Mouse (Mus musculus): ENCODE results near the gene Efnb2. TPM values are rescaled to one million over a fixed set of nuclear protein-coding genes. Genes with fewer than 3 reads are reported as not detected.

Efnb2 gene
- polyA plus RNA-seq, 1 experiment = 12.4 TPM

- Histone ChIP-seq H3K36me3 (ENCODE audit: control insufficient read depth, insufficient read depth, low read length) (peaks cover 1% of the 10 kb centered on the region; the same call in 1 of the 2 replicates), H3K4me1 (ENCODE audit: control insufficient read depth, insufficient read depth, insufficient read length) (no peaks in the 10 kb centered on the region; the same call in 1 of the 2 replicates), H3K27ac (ENCODE audit: insufficient read depth, low read length) (no peak overlapping the region), H3K4me3 (ENCODE audit: extremely low read depth, insufficient read depth, insufficient read length) (no peak overlapping the region), H3K27me3 (ENCODE audit: control insufficient read depth, insufficient read depth, low read length) (no peaks in the 10 kb centered on the region)
- no peak for TF ChIP-seq POLR2A (IDR thresholded peaks at IDR 0.05; ENCODE audit: low read depth, low read length)
- no peak for TF ChIP-seq CTCF (IDR thresholded peaks at IDR 0.05; ENCODE audit: extremely low read depth, insufficient read depth, insufficient read length, insufficient replicate concordance)
- WGBS = 87% methylated on average over 19 of the region's 19 CpGs
- DNase-seq (ENCODE audit: low read depth in 1 of 2, low spot score in 2 of 2) = no peak
Observed at GRCm38 (mm10) chr8:8619221-8620194, 41.5 kb downstream of the Efnb2 start.

GRCm38 (mm10) chr8:8613844-8614243 lies 47.2 kb downstream of the Efnb2 start:
- no peak for TF ChIP-seq CTCF (IDR thresholded peaks at IDR 0.05; ENCODE audit: extremely low read depth, insufficient read depth, insufficient read length, insufficient replicate concordance)
- TF ChIP-seq POLR2A (IDR thresholded peaks at IDR 0.05; ENCODE audit: low read depth, low read length) = no peak
- WGBS = 79% methylated on average over 1 of the region's 1 CpGs

GRCm38 (mm10) chr8:8611928-8612327 lies 49.1 kb downstream of the Efnb2 start:
- no peak overlapping the region for H3K4me3 ChIP-seq (ENCODE audit: extremely low read depth, insufficient read depth, insufficient read length)
- 83% methylated on average over 4 of the region's 4 CpGs for WGBS
- DNase-seq (ENCODE audit: low read depth in 1 of 2, low spot score in 2 of 2) = no peak
- H3K27ac ChIP-seq (ENCODE audit: insufficient read depth, low read length) = no peak overlapping the region
- H3K36me3 ChIP-seq (ENCODE audit: control insufficient read depth, insufficient read depth, low read length) = no peaks in the 10 kb centered on the region
- no peaks in the 10 kb centered on the region for H3K4me1 ChIP-seq (ENCODE audit: control insufficient read depth, insufficient read depth, insufficient read length)
- H3K27me3 ChIP-seq (ENCODE audit: control insufficient read depth, insufficient read depth, low read length) = no peaks in the 10 kb centered on the region
- TF ChIP-seq POLR2A (IDR thresholded peaks at IDR 0.05; ENCODE audit: low read depth, low read length) = no peak
- TF ChIP-seq CTCF (IDR thresholded peaks at IDR 0.05; ENCODE audit: extremely low read depth, insufficient read depth, insufficient read length, insufficient replicate concordance) = no peak

More at GRCm38 (mm10) chr8:8613844-8614243, 47.2 kb downstream of the Efnb2 start:
- H3K27me3 ChIP-seq (ENCODE audit: control insufficient read depth, insufficient read depth, low read length) = no peaks in the 10 kb centered on the region
- DNase-seq (ENCODE audit: low read depth in 1 of 2, low spot score in 2 of 2) = no peak
- H3K4me1 ChIP-seq (ENCODE audit: control insufficient read depth, insufficient read depth, insufficient read length) = no peaks in the 10 kb centered on the region
- no peak overlapping the region for H3K4me3 ChIP-seq (ENCODE audit: extremely low read depth, insufficient read depth, insufficient read length)
- no peak overlapping the region for H3K27ac ChIP-seq (ENCODE audit: insufficient read depth, low read length)
- H3K36me3 ChIP-seq (ENCODE audit: control insufficient read depth, insufficient read depth, low read length) = no peaks in the 10 kb centered on the region

GRCm38 (mm10) chr8:8609791-8610190 lies 51.3 kb downstream of the Efnb2 start:
- H3K4me1 ChIP-seq (ENCODE audit: control insufficient read depth, insufficient read depth, insufficient read length) = no peaks in the 10 kb centered on the region
- no peak overlapping the region for H3K4me3 ChIP-seq (ENCODE audit: extremely low read depth, insufficient read depth, insufficient read length)
- H3K27me3 ChIP-seq (ENCODE audit: control insufficient read depth, insufficient read depth, low read length) = no peaks in the 10 kb centered on the region
- no peak for DNase-seq (ENCODE audit: low read depth in 1 of 2, low spot score in 2 of 2)
- no peak overlapping the region for H3K27ac ChIP-seq (ENCODE audit: insufficient read depth, low read length)
- H3K36me3 ChIP-seq (ENCODE audit: control insufficient read depth, insufficient read depth, low read length) = no peaks in the 10 kb centered on the region
- no peak for TF ChIP-seq POLR2A (IDR thresholded peaks at IDR 0.05; ENCODE audit: low read depth, low read length)
- no peak for TF ChIP-seq CTCF (IDR thresholded peaks at IDR 0.05; ENCODE audit: extremely low read depth, insufficient read depth, insufficient read length, insufficient replicate concordance)
- 66% methylated on average over 7 of the region's 7 CpGs for WGBS

GRCm38 (mm10) chr8:8609141-8609540 lies 51.9 kb downstream of the Efnb2 start:
- no peak overlapping the region for H3K27ac ChIP-seq (ENCODE audit: insufficient read depth, low read length)
- DNase-seq (ENCODE audit: low read depth in 1 of 2, low spot score in 2 of 2) = no peak
- no peak overlapping the region for H3K4me3 ChIP-seq (ENCODE audit: extremely low read depth, insufficient read depth, insufficient read length)
- H3K27me3 ChIP-seq (ENCODE audit: control insufficient read depth, insufficient read depth, low read length) = no peaks in the 10 kb centered on the region
- TF ChIP-seq CTCF (IDR thresholded peaks at IDR 0.05; ENCODE audit: extremely low read depth, insufficient read depth, insufficient read length, insufficient replicate concordance) = no peak
- TF ChIP-seq POLR2A (IDR thresholded peaks at IDR 0.05; ENCODE audit: low read depth, low read length) = no peak
- no peaks in the 10 kb centered on the region for H3K36me3 ChIP-seq (ENCODE audit: control insufficient read depth, insufficient read depth, low read length)
- WGBS = 87% methylated on average over 5 of the region's 5 CpGs
- H3K4me1 ChIP-seq (ENCODE audit: control insufficient read depth, insufficient read depth, insufficient read length) = no peaks in the 10 kb centered on the region

- DNase-seq (ENCODE audit: low read depth in 1 of 2, low spot score in 2 of 2) = no peak
- 85% methylated on average over 4 of the region's 4 CpGs for WGBS
- TF ChIP-seq POLR2A (IDR thresholded peaks at IDR 0.05; ENCODE audit: low read depth, low read length) = no peak
- TF ChIP-seq CTCF (IDR thresholded peaks at IDR 0.05; ENCODE audit: extremely low read depth, insufficient read depth, insufficient read length, insufficient replicate concordance) = no peak
Observed at GRCm38 (mm10) chr8:8605621-8606020, 55.4 kb downstream of the Efnb2 start.

GRCm38 (mm10) chr8:8603875-8604274 lies 57.2 kb downstream of the Efnb2 start:
- 80% methylated on average over 6 of the region's 6 CpGs for WGBS
- DNase-seq (ENCODE audit: low read depth in 1 of 2, low spot score in 2 of 2) = no peak
- TF ChIP-seq POLR2A (IDR thresholded peaks at IDR 0.05; ENCODE audit: low read depth, low read length) (no peak), CTCF (IDR thresholded peaks at IDR 0.05; ENCODE audit: extremely low read depth, insufficient read depth, insufficient read length, insufficient replicate concordance) (no peak)

More at GRCm38 (mm10) chr8:8605621-8606020, 55.4 kb downstream of the Efnb2 start:
- H3K36me3 ChIP-seq (ENCODE audit: control insufficient read depth, insufficient read depth, low read length) = no peaks in the 10 kb centered on the region
- H3K27ac ChIP-seq (ENCODE audit: insufficient read depth, low read length) = no peak overlapping the region
- no peak overlapping the region for H3K4me3 ChIP-seq (ENCODE audit: extremely low read depth, insufficient read depth, insufficient read length)
- H3K27me3 ChIP-seq (ENCODE audit: control insufficient read depth, insufficient read depth, low read length) = no peaks in the 10 kb centered on the region
- H3K4me1 ChIP-seq (ENCODE audit: control insufficient read depth, insufficient read depth, insufficient read length) = no peaks in the 10 kb centered on the region

More at GRCm38 (mm10) chr8:8603875-8604274, 57.2 kb downstream of the Efnb2 start:
- Histone ChIP-seq H3K4me3 (ENCODE audit: extremely low read depth, insufficient read depth, insufficient read length) (no peak overlapping the region), H3K36me3 (ENCODE audit: control insufficient read depth, insufficient read depth, low read length) (no peaks in the 10 kb centered on the region), H3K27me3 (ENCODE audit: control insufficient read depth, insufficient read depth, low read length) (no peaks in the 10 kb centered on the region), H3K4me1 (ENCODE audit: control insufficient read depth, insufficient read depth, insufficient read length) (no peaks in the 10 kb centered on the region), H3K27ac (ENCODE audit: insufficient read depth, low read length) (no peak overlapping the region)

All from spleen, adult 2 months (tissue).